Mouse (Mus musculus): ENCODE measurements around the gene Polg. TPM values are rescaled to one million over a fixed set of nuclear protein-coding genes. Genes with fewer than 3 reads are reported as not detected.

The Polg gene
- total and polyA plus RNA-seq, 3 experiments, result 40.6 to 152 (median 87.4) TPM

GRCm38 (mm10) chr7:79499596-79500570, 33.7 kb upstream of the Polg start:
- H3K4me3 ChIP-seq (ENCODE audit: low read depth, low read length), result no peak overlapping the region
- H3K4me1 ChIP-seq (ENCODE audit: insufficient read depth, low read depth, low read length), result peaks cover 7% of the 10 kb centered on the region
- H3K9me3 ChIP-seq (replicated peaks), result no peaks in the 10 kb centered on the region
- H3K36me3 ChIP-seq (replicated peaks), result no peaks in the 10 kb centered on the region
- TF ChIP-seq POLR2AphosphoS5 (IDR thresholded peaks at IDR 0.05; ENCODE audit: insufficient replicate concordance, low read depth, low read length) (no peak), GATA2 (IDR thresholded peaks at IDR 0.05; ENCODE audit: borderline replicate concordance, low read depth, low read length) (no peak), GATA1 (IDR thresholded peaks at IDR 0.05; ENCODE audit: borderline replicate concordance, low read length) (no peak), TAL1 (conservative IDR thresholded peaks at IDR 0.05; ENCODE audit: low read depth, low read length) (no peak), CTCF (IDR thresholded peaks at IDR 0.05; ENCODE audit: low read depth, low read length) (no peak)
- DNase-seq (ENCODE audit: low spot score) (no peak), ATAC-seq (ENCODE audit: extremely low read depth, insufficient number of reproducible peaks, low FRiP score, poor library complexity, severe bottlenecking) (no peak)
- peaks cover 45% of the 10 kb centered on the region for H3K27me3 ChIP-seq (ENCODE audit: insufficient read depth, low read length)

GRCm38 (mm10) chr7:79498965-79499595, 32.9 kb upstream of the Polg start:
- Histone ChIP-seq H3K36me3 (replicated peaks) (no peaks in the 10 kb centered on the region), H3K27me3 (ENCODE audit: insufficient read depth, low read length) (peaks cover 48% of the 10 kb centered on the region), H3K4me1 (ENCODE audit: insufficient read depth, low read depth, low read length) (peaks cover 7% of the 10 kb centered on the region), H3K4me3 (ENCODE audit: low read depth, low read length) (no peak overlapping the region), H3K9me3 (replicated peaks) (no peaks in the 10 kb centered on the region)
- DNase-seq (ENCODE audit: low spot score) (peak; percentile 28), ATAC-seq (ENCODE audit: extremely low read depth, insufficient number of reproducible peaks, low FRiP score, poor library complexity, severe bottlenecking) (no peak)
- TF ChIP-seq GATA2 (IDR thresholded peaks at IDR 0.05; ENCODE audit: borderline replicate concordance, low read depth, low read length) (no peak), TAL1 (conservative IDR thresholded peaks at IDR 0.05; ENCODE audit: low read depth, low read length) (no peak), GATA1 (IDR thresholded peaks at IDR 0.05; ENCODE audit: borderline replicate concordance, low read length) (no peak), POLR2AphosphoS5 (IDR thresholded peaks at IDR 0.05; ENCODE audit: insufficient replicate concordance, low read depth, low read length) (no peak), CTCF (IDR thresholded peaks at IDR 0.05; ENCODE audit: low read depth, low read length) (no peak)

GRCm38 (mm10) chr7:79498356-79498755, 32.2 kb upstream of the Polg start:
- no peaks in the 10 kb centered on the region for H3K9me3 ChIP-seq (replicated peaks)
- no peak for DNase-seq (ENCODE audit: low spot score)
- no peak for ATAC-seq (ENCODE audit: extremely low read depth, insufficient number of reproducible peaks, low FRiP score, poor library complexity, severe bottlenecking)

GRCm38 (mm10) chr7:79497701-79498115, 31.5 kb upstream of the Polg start:
- Histone ChIP-seq H3K4me3 (ENCODE audit: low read depth, low read length) (no peak overlapping the region), H3K9me3 (replicated peaks) (no peaks in the 10 kb centered on the region), H3K4me1 (ENCODE audit: insufficient read depth, low read depth, low read length) (peaks cover 7% of the 10 kb centered on the region), H3K27me3 (ENCODE audit: insufficient read depth, low read length) (peaks cover 50% of the 10 kb centered on the region), H3K36me3 (replicated peaks) (no peaks in the 10 kb centered on the region)
- ATAC-seq (ENCODE audit: extremely low read depth, insufficient number of reproducible peaks, low FRiP score, poor library complexity, severe bottlenecking) (no peak), DNase-seq (ENCODE audit: low spot score) (no peak)
- no peak for TF ChIP-seq GATA2 (IDR thresholded peaks at IDR 0.05; ENCODE audit: borderline replicate concordance, low read depth, low read length)
- TF ChIP-seq GATA1 (IDR thresholded peaks at IDR 0.05; ENCODE audit: borderline replicate concordance, low read length), result no peak
- no peak for TF ChIP-seq TAL1 (conservative IDR thresholded peaks at IDR 0.05; ENCODE audit: low read depth, low read length)
- no peak for TF ChIP-seq CTCF (IDR thresholded peaks at IDR 0.05; ENCODE audit: low read depth, low read length)
- TF ChIP-seq POLR2AphosphoS5 (IDR thresholded peaks at IDR 0.05; ENCODE audit: insufficient replicate concordance, low read depth, low read length), result no peak

More at GRCm38 (mm10) chr7:79498356-79498755, 32.2 kb upstream of the Polg start:
- Histone ChIP-seq H3K4me3 (ENCODE audit: low read depth, low read length) (no peak overlapping the region), H3K27me3 (ENCODE audit: insufficient read depth, low read length) (peaks cover 49% of the 10 kb centered on the region), H3K4me1 (ENCODE audit: insufficient read depth, low read depth, low read length) (peaks cover 7% of the 10 kb centered on the region), H3K36me3 (replicated peaks) (no peaks in the 10 kb centered on the region)
- TF ChIP-seq GATA1 (IDR thresholded peaks at IDR 0.05; ENCODE audit: borderline replicate concordance, low read length) (no peak), TAL1 (conservative IDR thresholded peaks at IDR 0.05; ENCODE audit: low read depth, low read length) (no peak), GATA2 (IDR thresholded peaks at IDR 0.05; ENCODE audit: borderline replicate concordance, low read depth, low read length) (no peak), CTCF (IDR thresholded peaks at IDR 0.05; ENCODE audit: low read depth, low read length) (no peak), POLR2AphosphoS5 (IDR thresholded peaks at IDR 0.05; ENCODE audit: insufficient replicate concordance, low read depth, low read length) (no peak)

- Histone ChIP-seq H3K9me3 (replicated peaks) (no peaks in the 10 kb centered on the region), H3K4me1 (ENCODE audit: insufficient read depth, low read depth, low read length) (peaks cover 7% of the 10 kb centered on the region), H3K36me3 (replicated peaks) (no peaks in the 10 kb centered on the region), H3K4me3 (ENCODE audit: low read depth, low read length) (no peak overlapping the region), H3K27me3 (ENCODE audit: insufficient read depth, low read length) (peaks cover 53% of the 10 kb centered on the region)
- no peak for ATAC-seq (ENCODE audit: extremely low read depth, insufficient number of reproducible peaks, low FRiP score, poor library complexity, severe bottlenecking)
- TF ChIP-seq TAL1 (conservative IDR thresholded peaks at IDR 0.05; ENCODE audit: low read depth, low read length), result no peak
- no peak for TF ChIP-seq CTCF (IDR thresholded peaks at IDR 0.05; ENCODE audit: low read depth, low read length)
- TF ChIP-seq GATA1 (IDR thresholded peaks at IDR 0.05; ENCODE audit: borderline replicate concordance, low read length), result no peak
- no peak for TF ChIP-seq POLR2AphosphoS5 (IDR thresholded peaks at IDR 0.05; ENCODE audit: insufficient replicate concordance, low read depth, low read length)
- no peak for TF ChIP-seq GATA2 (IDR thresholded peaks at IDR 0.05; ENCODE audit: borderline replicate concordance, low read depth, low read length)
- no peak for DNase-seq (ENCODE audit: low spot score)
Measured at GRCm38 (mm10) chr7:79496816-79497328, 30.7 kb upstream of the Polg start.
